Mouse (Mus musculus) ES-E14 (cell line): Measurements from ENCODE around the gene Prl5a1. TPM values are rescaled to one million over a fixed set of nuclear protein-coding genes. Genes with fewer than 3 reads are reported as not detected.

Experiments
- DNase-seq: peaks from one replicate; pipeline ENCODE4 v3.0.0-alpha.2; 2013; ENCODE audit warnings: low read depth, low spot score
- H3K27ac ChIP-seq: 2 replicates; pipeline ENCODE4 v1.5.1; 2012; ENCODE audit warnings: low read depth, mild to moderate bottlenecking, low read length, moderate library complexity, mixed read lengths; ENCODE audit not compliant: poor library complexity, insufficient read depth, severe bottlenecking
- H3K36me3 ChIP-seq: 2 replicates; pipeline ENCODE4 v1.6.1; 2012; ENCODE audit warnings: mild to moderate bottlenecking, low read length, moderate library complexity, mixed read lengths; ENCODE audit not compliant: control insufficient read depth, poor library complexity, insufficient read depth, severe bottlenecking
- H3K4me1 ChIP-seq, 2 experiments: fragments of 150-350 bp in 1 of 2; sonication (generic) in 1 of 2; 2 replicates each; pipeline ENCODE4 v1.6.1; 2012; ENCODE audit warnings: low read length in 2 of 2, mild to moderate bottlenecking in 1 of 2, mixed read lengths in 1 of 2; ENCODE audit not compliant: control insufficient read depth in 2 of 2, insufficient read depth in 2 of 2, poor library complexity in 1 of 2
- H3K4me3 ChIP-seq, 2 experiments: fragments of 150-350 bp in 1 of 2; sonication (generic) in 1 of 2; 2 replicates each; pipeline ENCODE4 v1.5.1; 2012; ENCODE audit warnings: low read length in 2 of 2, low read depth in 1 of 2, mild to moderate bottlenecking in 1 of 2, mixed read lengths in 1 of 2; ENCODE audit not compliant: insufficient read depth in 1 of 2, poor library complexity in 1 of 2, severe bottlenecking in 1 of 2
- H3K9ac ChIP-seq: 2 replicates; pipeline ENCODE4 v1.6.1; 2012; ENCODE audit warnings: low read depth, mild to moderate bottlenecking, low read length, mixed read lengths; ENCODE audit not compliant: poor library complexity, insufficient read depth, severe bottlenecking
- H3K9me3 ChIP-seq: fragments of 150-350 bp; sonication (generic); 2 replicates; pipeline ENCODE4 v1.6.1; 2012; ENCODE audit warnings: low read depth, mild to moderate bottlenecking, low read length; ENCODE audit not compliant: control insufficient read depth, insufficient read depth
- CHD2 ChIP-seq: IDR thresholded peaks from 2 replicates; pipeline ENCODE4 v1.6.1; 2014; ENCODE audit warnings: mild to moderate bottlenecking, low read depth, low read length, inconsistent platforms
- HCFC1 ChIP-seq: IDR thresholded peaks from 2 replicates; pipeline ENCODE4 v1.6.1; 2012; ENCODE audit warnings: low read length, inconsistent platforms, borderline replicate concordance; ENCODE audit not compliant: insufficient read depth
- MAFK ChIP-seq: IDR thresholded peaks from 2 replicates; pipeline ENCODE4 v1.6.1; 2014; ENCODE audit warnings: mild to moderate bottlenecking, low read depth, low read length, inconsistent platforms; ENCODE audit not compliant: insufficient read depth
- ZC3H11A ChIP-seq: IDR thresholded peaks from 2 replicates; pipeline ENCODE4 v1.6.1; 2012; ENCODE audit warnings: low read depth, mild to moderate bottlenecking, inconsistent platforms, low read length, borderline replicate concordance
- ZNF384 ChIP-seq: IDR thresholded peaks from 2 replicates; pipeline ENCODE4 v1.6.1; 2012; ENCODE audit warnings: low read depth, low read length, inconsistent platforms
- in situ Hi-C, 2 experiments: fragments of 600-800 bp; cut with MboI; formaldehyde crosslinking; loops; one replicate each; pipeline ENCODE4 v1.15.1; 2025; ENCODE audit warnings: low sequenced_read_pairs in 2 of 2, inconsistent platforms in 1 of 2; ENCODE audit not compliant: unreplicated experiment in 2 of 2
- total RNA-seq: library from RNA; depleted of rRNA; stranded (reverse); fragments of 300-350 nt; gene quantifications from 2 replicates; pipeline ENCODE4 v1.2.3, GENCODE M21; 2012; rRNA removed

Gene Prl5a1
- total RNA-seq, result not detected in 2 replicates

- Histone ChIP-seq H3K27ac (no peak within 1 kb of the TSS), H3K9me3 (no peaks in the 10 kb centered on the region), H3K4me3 (no peak within 1 kb of the TSS), H3K36me3 (no peaks in the 10 kb centered on the region), H3K4me1 (no peaks in the 10 kb centered on the region), H3K9ac (no peak within 1 kb of the TSS)
- DNase-seq, result no peak
- in situ Hi-C loops, result no loop called here
- no peak for TF ChIP-seq ZC3H11A
- TF ChIP-seq MAFK, result no peak
- TF ChIP-seq ZNF384, result no peak
- no peak for TF ChIP-seq HCFC1
- no peak for TF ChIP-seq CHD2
Observed at GRCm38 (mm10) chr13:28142184-28142583, at the start of gene Prl5a1. Gene Prl5a1 (plus strand): TSS chr13:28142484.

- Histone ChIP-seq H3K4me1 (no peaks in the 10 kb centered on the region), H3K27ac (no peak overlapping the region), H3K36me3 (no peaks in the 10 kb centered on the region), H3K9ac (no peak overlapping the region), H3K9me3 (no peaks in the 10 kb centered on the region), H3K4me3 (no peak overlapping the region)
- in situ Hi-C loops, result no loop called here
- TF ChIP-seq CHD2, result no peak
- no peak for TF ChIP-seq ZNF384
- no peak for TF ChIP-seq ZC3H11A
- TF ChIP-seq MAFK, result no peak
- no peak for TF ChIP-seq HCFC1
- no peak for DNase-seq
Observed at GRCm38 (mm10) chr13:28096161-28096560, 46.1 kb upstream of the Prl5a1 start.

- Histone ChIP-seq H3K27ac (no peak overlapping the region), H3K36me3 (no peaks in the 10 kb centered on the region), H3K9me3 (no peaks in the 10 kb centered on the region), H3K4me1 (no peaks in the 10 kb centered on the region), H3K4me3 (no peak overlapping the region), H3K9ac (no peak overlapping the region)
- TF ChIP-seq HCFC1, result no peak
- TF ChIP-seq MAFK, result no peak
- TF ChIP-seq ZC3H11A, result no peak
- no peak for TF ChIP-seq ZNF384
- no peak for TF ChIP-seq CHD2
- in situ Hi-C loops, result no loop called here
- no peak for DNase-seq
Observed at GRCm38 (mm10) chr13:28108536-28108935, 33.7 kb upstream of the Prl5a1 start.

GRCm38 (mm10) chr13:28132781-28133180 is 9.5 kb upstream of the Prl5a1 start:
- H3K36me3 ChIP-seq, result no peaks in the 10 kb centered on the region
- peaks cover 3% of the 10 kb centered on the region; the same call in 1 of the 2 replicates for H3K9me3 ChIP-seq
- no peaks in the 10 kb centered on the region for H3K4me1 ChIP-seq
- TF ChIP-seq HCFC1, result no peak
- no peak for TF ChIP-seq ZC3H11A
- no peak for TF ChIP-seq ZNF384
- TF ChIP-seq MAFK, result no peak
- TF ChIP-seq CHD2, result no peak
- in situ Hi-C loops, result no loop called here
- H3K4me3 ChIP-seq, result no peak overlapping the region
- no peak overlapping the region for H3K9ac ChIP-seq
- no peak for DNase-seq
- no peak overlapping the region for H3K27ac ChIP-seq

GRCm38 (mm10) chr13:28135790-28136189 is 6.5 kb upstream of the Prl5a1 start:
- DNase-seq, result no peak
- H3K27ac ChIP-seq, result no peak overlapping the region
- in situ Hi-C loops, result no loop called here
- H3K9me3 ChIP-seq, result peaks cover 3% of the 10 kb centered on the region; the same call in 1 of the 2 replicates
- H3K4me1 ChIP-seq, result no peaks in the 10 kb centered on the region
- TF ChIP-seq CHD2, result no peak
- no peak for TF ChIP-seq ZNF384
- TF ChIP-seq MAFK, result no peak
- TF ChIP-seq ZC3H11A, result no peak
- no peak overlapping the region for H3K9ac ChIP-seq
- H3K4me3 ChIP-seq, result no peak overlapping the region
- H3K36me3 ChIP-seq, result no peaks in the 10 kb centered on the region

Other genes with a start within 250 kb of the Prl5a1 start
- 0.58 TPM in 1 of 2 replicates, not detected in the other for gene Prl4a1, start 126.3 kb upstream of the Prl5a1 start, total RNA-seq
- gene Gm11361, start 115.0 kb downstream of the Prl5a1 start, total RNA-seq, result 43.6 and 48.4 TPM in 2 replicates